Mouse (Mus musculus) G1E (cell line): Measurements from ENCODE around the gene Ehmt2. TPM values are rescaled to one million over a fixed set of nuclear protein-coding genes. Genes with fewer than 3 reads are reported as not detected.

Experiments used
- ATAC-seq: 2 replicates; pipeline ENCODE4 v1.8.0; 2016; ENCODE audit warnings: mild to moderate bottlenecking; ENCODE audit not compliant: insufficient number of reproducible peaks, poor library complexity, low FRiP score, severe bottlenecking; ENCODE audit errors: extremely low read depth
- DNase-seq: peaks from one replicate; pipeline ENCODE4 v3.0.0; 2012; ENCODE audit warnings: low spot score
- H3K27me3 ChIP-seq: 2 replicates; pipeline ENCODE4 v1.6.1; 2012; ENCODE audit warnings: mild to moderate bottlenecking, low read length, inconsistent platforms; ENCODE audit not compliant: insufficient read depth
- H3K36me3 ChIP-seq: replicated peaks from 2 replicates; pipeline ENCODE3; 2012; ENCODE audit warnings: mild to moderate bottlenecking, inconsistent platforms
- H3K4me1 ChIP-seq: 2 replicates; pipeline ENCODE4 v1.6.1; 2012; ENCODE audit warnings: low read depth, low read length, inconsistent platforms, mixed read lengths; ENCODE audit not compliant: insufficient read depth
- H3K4me3 ChIP-seq: 2 replicates; pipeline ENCODE4 v1.5.1; 2012; ENCODE audit warnings: low read depth, mild to moderate bottlenecking, inconsistent platforms, low read length, moderate library complexity, mixed read lengths
- H3K9me3 ChIP-seq: replicated peaks from 2 replicates; pipeline ENCODE4 v1.6.1; 2012; ENCODE audit warnings: inconsistent platforms
- CTCF ChIP-seq: IDR thresholded peaks from 2 replicates; pipeline ENCODE4 v1.5.1; 2012; ENCODE audit warnings: low read depth, low read length, inconsistent platforms, mixed read lengths
- GATA1 ChIP-seq: IDR thresholded peaks from 2 replicates; pipeline ENCODE4 v1.6.1; 2012; ENCODE audit warnings: borderline replicate concordance, low read length, inconsistent platforms, mixed read lengths
- GATA2 ChIP-seq: IDR thresholded peaks from 2 replicates; pipeline ENCODE4 v1.6.1; 2012; ENCODE audit warnings: low read depth, low read length, inconsistent platforms, borderline replicate concordance
- POLR2AphosphoS5 ChIP-seq: IDR thresholded peaks from 2 replicates; pipeline ENCODE4 v1.6.1; 2012; ENCODE audit warnings: low read depth, low read length, inconsistent platforms; ENCODE audit not compliant: insufficient replicate concordance
- TAL1 ChIP-seq: conservative IDR thresholded peaks from 2 replicates; pipeline ENCODE4 v1.6.1; 2012; ENCODE audit warnings: low read depth, low read length, inconsistent platforms, mixed read lengths
- polyA plus RNA-seq: library from polyadenylated mRNA; stranded (reverse); fragments of >175 nt; gene quantifications from 2 replicates; pipeline ENCODE4 v1.2.3, GENCODE M21; 2012
- total RNA-seq, 2 experiments: library from RNA; stranded (forward) in 1 of 2; stranded (reverse) in 1 of 2; fragments of 200-1000 nt in 1 of 2; fragments of >200 nt in 1 of 2; fragmentation: Nextera tagmentation in 1 of 2; gene quantifications; 2 replicates each; pipeline ENCODE4 v1.2.3; 2014 to 2017

The Ehmt2 gene
- total and polyA plus RNA-seq, 3 experiments, result 94.4 to 346 (median 123) TPM

DNA sequence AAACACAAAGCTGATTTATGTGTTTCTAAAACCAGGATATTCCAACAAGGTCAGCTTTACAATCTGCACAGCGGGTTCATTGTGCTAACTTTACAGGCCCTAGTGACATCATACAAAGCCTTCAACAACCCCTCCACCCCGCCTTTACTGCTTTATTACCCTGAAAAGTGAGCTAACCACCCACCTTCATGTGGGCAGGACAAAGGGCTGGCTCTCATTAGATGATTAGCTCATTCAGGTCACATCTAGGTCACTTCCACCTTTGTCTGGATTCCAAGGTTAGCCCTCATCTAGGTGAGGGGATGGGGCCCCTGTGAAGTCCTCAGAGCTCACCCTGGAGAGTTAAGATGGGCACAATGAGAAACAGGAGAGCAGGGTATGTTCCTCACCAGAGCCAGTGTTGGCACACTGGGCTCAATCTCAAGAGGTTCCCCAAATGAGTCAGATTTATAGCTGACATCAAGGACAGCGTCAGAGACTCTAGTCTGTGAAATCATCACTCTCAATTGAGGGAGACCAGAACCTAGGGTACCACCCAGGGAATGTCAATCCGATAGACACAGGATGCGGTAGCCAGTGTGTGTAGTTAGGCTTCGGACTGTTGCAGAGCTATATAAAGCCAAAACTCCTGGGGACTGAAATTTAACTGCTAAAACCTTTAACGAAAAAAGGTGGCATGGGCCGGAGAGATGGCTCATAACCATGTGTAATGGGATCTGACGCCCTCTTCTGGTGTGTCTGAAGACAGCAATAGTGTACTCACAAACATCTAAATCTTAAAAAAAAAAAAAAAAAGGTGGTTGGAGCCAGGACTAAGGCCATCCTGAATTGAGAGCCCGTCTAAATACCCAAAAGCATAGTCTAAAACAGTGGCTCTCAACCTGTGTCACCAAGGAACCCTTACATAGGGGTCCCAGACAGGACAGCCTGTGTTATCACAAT, 52.5 kb downstream of the Ehmt2 start:
- TF ChIP-seq GATA1 (no peak), TAL1 (no peak), POLR2AphosphoS5 (peak; percentile 68; the same call in 1 of the 2 replicates), CTCF (no peak)
- Histone ChIP-seq H3K27me3 (no peaks in the 10 kb centered on the region), H3K36me3 (peaks cover 35% of the 10 kb centered on the region), H3K4me3 (peak overlapping the region; percentile 96), H3K4me1 (peaks cover 25% of the 10 kb centered on the region), H3K9me3 (no peaks in the 10 kb centered on the region)
- ATAC-seq (no peak; the same call in 1 of the 2 replicates), DNase-seq (no peak)

DNA sequence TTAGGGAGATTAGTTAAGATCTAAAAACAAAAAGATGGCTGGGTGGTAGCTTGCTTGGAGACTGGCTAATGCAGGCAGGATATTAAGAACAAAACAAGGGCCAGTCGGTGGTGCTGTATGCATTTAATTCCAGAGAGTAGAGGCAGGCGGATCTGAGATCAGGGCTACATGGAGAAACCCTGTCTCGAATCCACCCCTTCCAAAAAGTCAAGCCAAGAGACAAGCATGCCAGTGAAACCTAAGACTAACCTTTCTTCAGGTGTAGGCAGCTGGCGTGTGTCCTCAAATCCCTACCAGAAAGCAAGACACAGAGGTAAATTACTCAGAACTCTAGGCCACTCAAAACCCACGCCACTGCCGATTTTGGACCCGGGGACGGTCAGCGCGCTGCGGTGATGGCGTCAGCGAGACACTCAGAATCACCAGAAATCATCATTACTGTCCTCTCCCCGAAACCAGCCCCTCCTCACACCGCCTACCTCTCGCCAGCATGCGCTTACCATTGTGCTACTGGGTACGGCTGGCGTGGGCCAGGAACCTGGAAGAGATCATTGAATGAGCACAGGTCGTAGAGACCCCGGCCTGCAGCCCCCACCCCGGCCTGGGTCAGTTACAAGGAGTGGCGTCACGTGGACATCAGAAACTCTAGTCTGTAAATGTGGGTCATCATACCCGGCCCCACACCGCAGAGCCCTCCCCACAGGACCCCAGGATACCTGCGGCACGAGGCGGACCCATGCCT, 53.5 kb downstream of the Ehmt2 start:
- peaks cover 35% of the 10 kb centered on the region for H3K36me3 ChIP-seq
- H3K9me3 ChIP-seq, result no peaks in the 10 kb centered on the region
- no peaks in the 10 kb centered on the region for H3K27me3 ChIP-seq
- TF ChIP-seq GATA1 (no peak), TAL1 (no peak), GATA2 (no peak), POLR2AphosphoS5 (no peak), CTCF (no peak)
- peaks cover 25% of the 10 kb centered on the region for H3K4me1 ChIP-seq
- DNase-seq, result no peak
- no peak for ATAC-seq
- peak overlapping the region; percentile 96 for H3K4me3 ChIP-seq

DNA sequence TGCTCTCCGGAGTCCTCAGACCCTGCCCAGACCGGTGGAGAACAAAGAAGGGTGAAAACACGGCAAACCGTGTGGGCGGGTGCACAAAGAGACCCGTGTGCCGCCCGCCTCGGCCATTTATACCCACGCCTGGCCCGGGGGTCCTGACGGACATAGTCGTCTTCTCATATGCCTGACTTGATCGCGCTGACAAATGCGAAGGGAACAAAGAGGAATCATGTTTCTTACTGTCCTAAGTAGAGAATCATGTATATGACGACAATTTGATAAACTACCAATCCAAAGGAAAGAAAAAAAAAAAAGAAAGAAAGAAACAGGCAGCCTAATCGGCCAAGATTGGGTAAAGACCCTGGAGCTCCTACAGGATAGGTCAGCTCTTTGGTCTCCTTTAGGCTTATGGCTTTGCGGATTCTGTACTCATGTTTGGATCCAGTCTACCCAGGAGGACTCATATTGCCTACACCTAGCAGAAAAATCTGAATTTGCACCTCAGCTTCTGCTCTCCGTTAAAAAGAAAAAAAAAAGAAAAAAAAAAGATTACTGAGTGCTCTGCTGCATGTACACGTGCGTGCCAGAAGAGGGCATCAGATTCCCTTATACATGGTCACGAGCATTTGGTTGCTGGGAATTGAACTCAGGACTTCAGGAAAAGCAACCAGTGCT, 54.2 kb downstream of the Ehmt2 start:
- peak; percentile 57 for TF ChIP-seq CTCF
- TF ChIP-seq GATA2, result no peak
- peak; percentile 96 for TF ChIP-seq POLR2AphosphoS5
- TF ChIP-seq GATA1, result no peak
- no peak for TF ChIP-seq TAL1

DNA sequence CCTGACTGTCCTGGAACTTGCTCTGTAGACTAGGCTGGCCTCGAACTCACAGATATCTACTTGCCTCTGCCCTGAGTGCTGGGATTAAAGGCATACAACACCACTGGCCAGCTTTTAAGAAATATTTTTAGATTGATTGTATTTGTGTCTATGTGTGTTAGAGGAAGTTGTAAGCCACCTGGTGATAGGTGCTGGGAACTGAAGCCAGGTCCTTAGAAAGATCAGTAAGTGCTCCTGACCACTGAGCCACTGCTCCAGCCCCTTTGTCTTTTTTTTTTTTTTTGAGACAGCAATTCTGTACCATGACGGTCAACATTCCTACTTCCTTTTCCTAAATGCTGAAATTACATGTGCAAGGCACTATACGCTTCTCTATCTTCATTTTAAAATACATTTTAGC, 55.0 kb downstream of the Ehmt2 start:
- DNase-seq (no peak), ATAC-seq (no peak)
- Histone ChIP-seq H3K36me3 (peaks cover 34% of the 10 kb centered on the region), H3K27me3 (no peaks in the 10 kb centered on the region), H3K9me3 (peaks cover 6% of the 10 kb centered on the region), H3K4me3 (peak overlapping the region; percentile 96; the same call in 1 of the 2 replicates), H3K4me1 (peaks cover 25% of the 10 kb centered on the region)
- TF ChIP-seq GATA2 (no peak), POLR2AphosphoS5 (no peak), GATA1 (no peak), TAL1 (no peak)

More for the DNA sequence above, 54.2 kb downstream of the Ehmt2 start:
- Histone ChIP-seq H3K9me3 (peaks cover 3% of the 10 kb centered on the region), H3K36me3 (peaks cover 35% of the 10 kb centered on the region), H3K4me1 (peaks cover 25% of the 10 kb centered on the region), H3K27me3 (no peaks in the 10 kb centered on the region), H3K4me3 (peak overlapping the region; percentile 96)
- ATAC-seq, result peak; percentile 48
- DNase-seq, result peak; percentile 90

DNA sequence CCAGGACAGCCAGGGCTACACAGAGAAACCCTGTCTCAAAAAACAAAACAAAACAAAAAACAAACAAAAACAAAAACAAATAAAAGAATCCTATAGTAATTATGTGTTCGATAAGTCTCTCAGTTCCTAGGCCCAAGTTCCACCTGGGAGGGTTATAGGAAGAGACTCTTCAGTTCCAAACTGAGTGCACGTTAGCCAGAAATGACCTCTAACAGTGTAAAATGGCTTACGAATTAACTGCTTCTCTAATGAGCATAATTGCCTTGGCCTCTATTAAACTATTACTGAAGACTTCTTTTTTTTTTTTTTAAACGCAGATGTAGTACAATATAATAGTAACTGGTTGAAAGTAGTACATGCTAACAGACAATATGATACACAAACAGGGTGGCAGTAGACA, 55.6 kb downstream of the Ehmt2 start:
- peaks cover 21% of the 10 kb centered on the region for H3K4me1 ChIP-seq
- TF ChIP-seq POLR2AphosphoS5, result no peak
- H3K36me3 ChIP-seq, result peaks cover 27% of the 10 kb centered on the region
- H3K9me3 ChIP-seq, result peaks cover 10% of the 10 kb centered on the region
- DNase-seq (no peak), ATAC-seq (no peak)
- no peak overlapping the region for H3K4me3 ChIP-seq
- no peaks in the 10 kb centered on the region for H3K27me3 ChIP-seq

DNA sequence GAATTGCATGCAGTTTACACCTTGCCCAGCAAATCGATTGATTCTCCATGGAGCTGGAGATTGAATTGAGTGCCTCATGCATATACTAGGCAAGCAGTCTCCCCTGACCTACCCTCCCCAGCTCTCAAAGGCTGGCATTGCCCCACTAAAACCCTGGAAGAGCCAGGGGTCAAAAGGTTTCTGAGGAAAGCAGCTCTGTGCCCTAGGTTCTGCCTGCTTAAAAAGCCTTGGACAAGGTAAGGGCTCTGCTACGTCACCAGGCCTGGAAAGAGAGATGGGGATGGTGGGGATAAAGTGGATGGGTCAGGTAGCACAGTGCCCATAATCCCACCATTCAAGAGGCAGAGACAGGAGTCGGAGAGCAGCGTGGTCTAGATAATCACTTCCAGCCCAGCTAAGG, 56.6 kb downstream of the Ehmt2 start:
- TF ChIP-seq CTCF (no peak), GATA1 (no peak), POLR2AphosphoS5 (no peak), TAL1 (no peak)
- ATAC-seq (no peak), DNase-seq (no peak)
- H3K27me3 ChIP-seq, result no peaks in the 10 kb centered on the region
- peaks cover 14% of the 10 kb centered on the region for H3K9me3 ChIP-seq
- H3K4me1 ChIP-seq, result peaks cover 21% of the 10 kb centered on the region
- no peak overlapping the region for H3K4me3 ChIP-seq
- H3K36me3 ChIP-seq, result peaks cover 22% of the 10 kb centered on the region
